Mouse (Mus musculus) gastrocnemius, adult 18-20 months (tissue): ENCODE measurements at regions not wholly inside any gene's neighbourhood (a gene's known extent, or its start where the extent isn't known, plus 50 kb on each side); places are given as distances from the start of the nearest gene placed in this dataset.
A peak's percentile ranks its signal among the peaks of the same experiment; 100 is the strongest.

Experiments
- DNase-seq: peaks from one replicate; pipeline ENCODE4 v3.0.0; 2021; ENCODE audit warnings: low spot score

GRCm38 (mm10) chr2:144169576-144170178, 100.8 kb upstream of the Mgme1 start:
- DNase-seq = no peak

GRCm38 (mm10) chr2:144172100-144172770, 98.2 kb upstream of the Mgme1 start:
- DNase-seq = peak; percentile 70

- DNase-seq = no peak
Observed at GRCm38 (mm10) chr2:144173358-144174106, 96.9 kb upstream of the Mgme1 start.

- DNase-seq = no peak
Observed at GRCm38 (mm10) chr2:144174366-144175035, 96.0 kb upstream of the Mgme1 start.

GRCm38 (mm10) chr2:144176508-144177170, 93.8 kb upstream of the Mgme1 start:
- no peak for DNase-seq

- DNase-seq = peak; percentile 74
Observed at GRCm38 (mm10) chr2:144177268-144177667, 93.2 kb upstream of the Mgme1 start.

- DNase-seq = no peak
Observed at GRCm38 (mm10) chr2:144177920-144178319, 92.5 kb upstream of the Mgme1 start.

- DNase-seq = no peak
Observed at GRCm38 (mm10) chr2:144182108-144182507, 88.4 kb upstream of the Mgme1 start.

- DNase-seq = no peak
Observed at GRCm38 (mm10) chr2:144182542-144182941, 87.9 kb upstream of the Mgme1 start.

- peak; percentile 31 for DNase-seq
Observed at GRCm38 (mm10) chr2:144183371-144183944, 87.0 kb upstream of the Mgme1 start.

- DNase-seq = no peak
Observed at GRCm38 (mm10) chr2:144185175-144185574, 85.3 kb upstream of the Mgme1 start.

- DNase-seq = no peak
Observed at GRCm38 (mm10) chr2:144186426-144186825, 84.0 kb upstream of the Mgme1 start.

GRCm38 (mm10) chr2:144188076-144188475, 82.4 kb upstream of the Mgme1 start:
- no peak for DNase-seq

- no peak for DNase-seq
Observed at GRCm38 (mm10) chr2:144188485-144188884, 82.0 kb upstream of the Mgme1 start.

GRCm38 (mm10) chr2:144189756-144190155, 80.7 kb upstream of the Mgme1 start:
- no peak for DNase-seq

GRCm38 (mm10) chr2:144191018-144191417, 79.4 kb upstream of the Mgme1 start:
- DNase-seq = no peak

- DNase-seq = no peak
Observed at GRCm38 (mm10) chr2:144191707-144192106, 78.8 kb upstream of the Mgme1 start.

- no peak for DNase-seq
Observed at GRCm38 (mm10) chr2:144192428-144192827, 78.0 kb upstream of the Mgme1 start.

GRCm38 (mm10) chr2:144195851-144196250, 74.6 kb upstream of the Mgme1 start:
- DNase-seq = peak; percentile 39

GRCm38 (mm10) chr2:144197139-144197538, 73.3 kb upstream of the Mgme1 start:
- peak; percentile 15 for DNase-seq
